Mouse (Mus musculus) bone marrow, adult 2 months (tissue): ENCODE data around the gene Pld1.

ENCODE experiments used
- CTCF ChIP-seq: fragments of 200-500 bp; IDR thresholded peaks from 2 replicates; pipeline ENCODE4 v1.5.1; 2011; ENCODE audit warnings: low read length, control low read depth; ENCODE audit not compliant: control insufficient read depth, insufficient read depth
- POLR2A ChIP-seq: fragments of 200-500 bp; IDR thresholded peaks from 2 replicates; pipeline ENCODE4 v1.6.1; 2011; ENCODE audit warnings: low read depth, mild to moderate bottlenecking, control low read depth, low read length, borderline replicate concordance; ENCODE audit not compliant: control insufficient read depth

GRCm38 (mm10) chr3:27909016-27909415 lies 29.5 kb upstream of the Pld1 start:
- no peak for TF ChIP-seq CTCF
- TF ChIP-seq POLR2A = no peak
